Mouse (Mus musculus) bone marrow, adult 2 months (tissue): ENCODE measurements around the gene Chn1. TPM values are rescaled to one million over a fixed set of nuclear protein-coding genes. Genes with fewer than 3 reads are reported as not detected.
"Not testable (repeated sequence)": the region's sequence is repeated elsewhere in the genome, so short reads cannot be mapped to it uniquely, and the experiment has no call there.

ENCODE experiments used
- H3K27ac ChIP-seq: fragments of 200-500 bp; 2 replicates; pipeline ENCODE4 v1.5.1; 2012; ENCODE audit warnings: low read depth, mild to moderate bottlenecking, control low read depth, inconsistent platforms, low read length; ENCODE audit not compliant: control insufficient read depth, poor library complexity, insufficient read depth
- H3K4me1 ChIP-seq: fragments of 200-500 bp; 2 replicates; pipeline ENCODE4 v1.6.1; 2011; ENCODE audit warnings: low read length; ENCODE audit not compliant: control insufficient read depth, insufficient read depth
- H3K4me3 ChIP-seq: fragments of 200-500 bp; replicated peaks from 2 replicates; pipeline ENCODE3; 2011; ENCODE audit warnings: mild to moderate bottlenecking, low read depth, low read length, control low read depth; ENCODE audit not compliant: control insufficient read depth
- CTCF ChIP-seq: fragments of 200-500 bp; IDR thresholded peaks from 2 replicates; pipeline ENCODE4 v1.5.1; 2011; ENCODE audit warnings: low read length, control low read depth; ENCODE audit not compliant: control insufficient read depth, insufficient read depth
- POLR2A ChIP-seq: fragments of 200-500 bp; IDR thresholded peaks from 2 replicates; pipeline ENCODE4 v1.6.1; 2011; ENCODE audit warnings: low read depth, mild to moderate bottlenecking, control low read depth, low read length, borderline replicate concordance; ENCODE audit not compliant: control insufficient read depth
- WGBS: fragments of 180-500 bp; shearing (Covaris S2); methylation state at CpG from one replicate; pipeline ENCODE4 v1.1.7; 2018; 5-methylcytosine and 5-hydroxymethylcytosine counted together
- polyA plus RNA-seq: library from polyadenylated mRNA; stranded (reverse); fragments of >200 nt; gene quantifications from 2 replicates; pipeline ENCODE4 v1.2.4, GENCODE M21; 2011; ENCODE audit warnings: low replicate concordance; ENCODE audit not compliant: missing spikeins, insufficient read depth, insufficient read length

Chn1 gene
- polyA plus RNA-seq = 3.4 TPM in 1 of 2 replicates, not detected in the other

- no peaks in the 10 kb centered on the region for H3K4me1 ChIP-seq
- WGBS = 10% methylated on average over 130 of the region's 131 CpGs
- no peak within 1 kb of the TSS for H3K27ac ChIP-seq
- TF ChIP-seq POLR2A (no peak), CTCF (no peak)
- no peak within 1 kb of the TSS for H3K4me3 ChIP-seq
Measured at GRCm38 (mm10) chr2:73774786-73775682, at the start of gene Chn1. Gene Chn1 (minus strand): TSS chr2:73775346.

GRCm38 (mm10) chr2:73818742-73819141, 43.6 kb upstream of the Chn1 start:
- TF ChIP-seq CTCF (no peak), POLR2A (no peak)
- H3K4me1 ChIP-seq = no peaks in the 10 kb centered on the region
- no peak overlapping the region for H3K27ac ChIP-seq
- H3K4me3 ChIP-seq = no peak overlapping the region
- WGBS = 48% methylated on average over 4 of the region's 4 CpGs

- WGBS = 86% methylated on average over 8 of the region's 8 CpGs
- TF ChIP-seq POLR2A (no peak), CTCF (no peak)
- Histone ChIP-seq H3K4me1 (no peaks in the 10 kb centered on the region), H3K27ac (no peak overlapping the region), H3K4me3 (no peak overlapping the region)
Measured at GRCm38 (mm10) chr2:73807609-73808008, 32.5 kb upstream of the Chn1 start.

- WGBS = 71% methylated on average over 9 of the region's 9 CpGs
- not testable (repeated sequence) for H3K4me3 ChIP-seq, H3K4me1 ChIP-seq, H3K27ac ChIP-seq
Measured at GRCm38 (mm10) chr2:73800127-73800526, 25.0 kb upstream of the Chn1 start.

- WGBS = 77% methylated on average over 5 of the region's 5 CpGs
- no peak overlapping the region for H3K4me3 ChIP-seq
- H3K4me1 ChIP-seq = no peaks in the 10 kb centered on the region
- no peak overlapping the region for H3K27ac ChIP-seq
- no peak for TF ChIP-seq POLR2A
Measured at GRCm38 (mm10) chr2:73798786-73799185, 23.6 kb upstream of the Chn1 start.

GRCm38 (mm10) chr2:73798136-73798535, 23.0 kb upstream of the Chn1 start:
- 62% methylated on average over 4 of the region's 4 CpGs for WGBS

GRCm38 (mm10) chr2:73791846-73792630, 16.9 kb upstream of the Chn1 start:
- TF ChIP-seq CTCF (no peak), POLR2A (no peak)
- no peaks in the 10 kb centered on the region for H3K4me1 ChIP-seq
- H3K4me3 ChIP-seq = no peak overlapping the region
- no peak overlapping the region for H3K27ac ChIP-seq
- 61% methylated on average over 19 of the region's 19 CpGs for WGBS

More at GRCm38 (mm10) chr2:73798136-73798535, 23.0 kb upstream of the Chn1 start:
- H3K27ac ChIP-seq = no peak overlapping the region
- H3K4me1 ChIP-seq = no peaks in the 10 kb centered on the region
- TF ChIP-seq CTCF (no peak), POLR2A (no peak)
- no peak overlapping the region for H3K4me3 ChIP-seq

GRCm38 (mm10) chr2:73790332-73790731, 15.2 kb upstream of the Chn1 start:
- Histone ChIP-seq H3K4me1 (no peaks in the 10 kb centered on the region), H3K27ac (no peak overlapping the region), H3K4me3 (no peak overlapping the region)
- no peak for TF ChIP-seq POLR2A
- TF ChIP-seq CTCF = no peak
- WGBS = 65% methylated on average over 2 of the region's 2 CpGs
